Mouse (Mus musculus): ENCODE results near the gene Apba1.

Gene Apba1

DNA sequence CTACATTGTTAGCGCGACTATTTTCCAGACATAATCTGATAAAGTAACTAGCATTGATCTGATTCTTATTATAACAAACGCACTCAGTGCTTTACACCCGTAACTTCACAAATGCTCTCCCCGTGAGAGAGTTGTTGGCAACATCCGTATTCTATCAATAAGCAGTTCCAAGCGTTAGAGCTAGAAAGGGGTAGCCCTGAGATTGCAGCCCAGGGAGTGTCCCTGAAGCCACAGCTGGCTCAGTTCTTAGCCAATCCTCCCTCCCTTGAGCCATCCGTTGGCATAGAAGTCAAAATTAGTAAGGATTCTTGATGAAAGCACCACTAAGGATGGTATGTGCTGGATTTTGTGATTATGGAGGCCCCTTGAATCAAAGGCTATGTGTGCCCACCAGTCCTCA lies 48.7 kb downstream of the Apba1 start:
- DNase-seq: no peak

DNA sequence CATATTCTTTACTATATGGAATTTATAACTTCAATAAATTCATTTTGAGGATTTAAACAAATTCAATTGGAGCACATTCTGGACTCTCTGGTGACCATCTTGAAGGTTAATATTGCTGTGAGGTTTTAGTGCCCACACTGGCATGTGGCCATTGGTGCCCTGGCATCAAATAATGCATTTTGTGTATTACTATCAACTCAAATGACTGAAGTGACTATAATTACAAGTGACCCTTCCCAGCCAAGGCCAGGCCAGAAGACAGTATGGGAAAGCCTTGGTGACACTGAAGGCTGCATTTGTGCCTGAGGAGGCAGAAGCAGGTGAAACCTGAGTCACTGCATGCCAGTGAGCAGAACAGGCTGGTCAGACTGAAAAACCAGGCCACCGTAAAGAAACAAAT lies 50.5 kb downstream of the Apba1 start:
- peak; percentile 24 to 30 for DNase-seq

DNA sequence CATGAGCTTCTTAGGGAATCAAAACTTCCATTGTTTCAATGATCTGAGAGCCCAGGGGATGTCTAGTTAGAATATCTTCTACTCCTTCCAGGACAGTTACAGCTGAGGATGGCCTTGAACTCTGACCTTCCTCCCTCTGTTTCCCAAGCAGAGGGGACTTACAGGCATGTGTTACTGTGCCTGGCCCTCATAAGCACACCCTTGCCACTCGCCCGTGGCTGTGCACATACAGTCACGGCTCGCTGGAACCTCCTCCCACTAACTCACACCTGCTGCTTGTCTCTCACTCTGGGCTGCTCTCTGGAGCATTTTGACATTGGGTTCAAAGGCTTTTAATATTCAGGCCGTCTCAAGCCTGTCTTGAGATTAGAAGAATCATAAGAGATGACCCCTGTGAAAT lies 51.8 kb downstream of the Apba1 start:
- DNase-seq: no peak

DNA sequence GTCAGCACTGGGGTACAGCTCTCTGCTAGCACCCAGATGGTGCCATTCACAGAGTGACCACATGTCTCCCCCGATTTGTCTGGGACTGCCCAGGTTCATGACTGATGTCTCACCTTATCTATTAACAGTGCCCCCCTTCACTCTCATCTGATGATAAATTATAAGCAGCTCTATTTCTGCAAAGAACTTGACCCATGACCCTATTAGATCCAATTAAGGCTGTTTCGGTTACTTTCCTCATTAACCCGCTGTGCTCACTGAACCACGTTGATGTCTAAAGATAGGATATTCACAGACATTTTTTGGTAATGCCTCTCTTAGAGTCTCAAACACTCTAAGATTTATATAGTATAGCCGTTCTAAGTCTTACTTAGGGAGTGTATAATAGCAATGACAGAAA lies 52.3 kb downstream of the Apba1 start:
- DNase-seq: no peak

DNA sequence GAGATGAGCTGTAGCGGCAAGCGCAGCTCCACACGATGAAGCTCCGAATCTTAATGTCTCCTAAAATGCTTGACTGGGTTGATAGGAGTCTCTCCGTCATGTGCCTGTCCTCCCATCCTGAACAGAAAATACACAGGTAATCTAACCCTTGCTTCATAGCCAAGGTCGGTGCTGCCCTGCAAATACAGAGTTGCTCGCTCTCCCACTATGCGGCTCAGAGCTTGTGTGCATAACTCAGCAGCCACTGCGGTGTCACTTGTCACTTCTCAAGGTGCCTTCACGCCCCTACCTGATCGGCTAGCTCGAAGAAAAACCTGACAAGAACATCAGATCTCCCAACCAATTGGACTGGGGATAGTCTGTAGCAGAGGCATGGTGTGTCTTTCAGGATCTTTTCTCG lies 58.1 kb downstream of the Apba1 start:
- no peak for DNase-seq

DNA sequence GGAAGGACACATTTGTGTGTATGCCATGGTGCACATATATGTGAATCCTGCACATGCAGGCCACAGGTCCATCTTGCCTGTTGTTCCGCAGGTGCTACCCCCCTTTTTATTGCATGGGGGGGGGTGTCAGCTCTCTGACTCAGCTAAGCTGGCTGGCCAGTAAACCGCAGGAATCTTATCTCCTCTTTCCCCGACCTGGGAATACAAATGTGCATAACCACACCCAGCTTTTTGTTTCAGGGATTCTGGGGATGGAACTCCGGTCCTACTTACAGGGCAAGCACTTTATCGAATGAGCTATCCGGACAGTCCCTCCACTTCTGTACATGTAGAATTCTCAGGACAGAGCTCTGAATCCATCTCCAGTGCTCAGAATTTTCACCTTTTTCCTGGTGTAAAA lies 58.5 kb downstream of the Apba1 start:
- no peak for DNase-seq

DNA sequence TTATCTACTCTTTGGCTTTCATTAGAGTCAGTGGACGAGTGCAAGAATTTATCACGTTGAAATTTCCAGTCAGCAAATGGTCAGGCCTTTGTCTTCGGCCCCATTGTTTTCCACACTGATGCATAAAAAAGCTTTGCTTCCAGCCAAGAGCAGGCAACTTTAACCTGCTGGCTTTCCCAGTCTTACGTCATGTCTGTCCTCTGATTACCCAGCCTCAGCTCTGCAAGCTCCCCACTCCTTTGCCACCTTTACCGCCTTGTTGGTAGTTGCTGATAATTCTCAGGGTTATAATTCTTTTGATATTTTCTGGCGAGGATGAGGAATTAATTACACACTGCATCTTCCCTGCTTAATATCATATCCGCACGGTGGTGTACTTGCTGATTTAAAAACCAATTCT lies 61.2 kb downstream of the Apba1 start:
- no peak for DNase-seq

DNA sequence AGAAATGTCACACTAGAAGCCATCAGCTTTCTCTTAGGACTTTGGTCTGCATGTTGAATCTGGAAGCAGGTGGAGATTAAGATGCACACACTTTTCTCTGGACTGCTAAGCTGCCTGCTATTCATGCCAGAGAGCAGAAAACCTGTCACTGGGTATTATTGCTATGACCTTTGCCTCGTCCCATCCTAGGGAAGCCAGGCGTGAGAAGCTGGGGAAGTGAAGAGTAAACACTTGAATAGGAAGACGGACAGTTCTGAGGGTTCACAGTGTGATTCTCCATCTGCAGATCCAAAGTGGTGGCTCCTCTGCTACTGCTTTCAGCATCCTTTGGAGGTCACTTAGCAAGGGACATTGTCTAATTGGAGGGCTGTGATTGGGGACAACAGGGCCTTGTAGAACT lies 63.8 kb downstream of the Apba1 start:
- DNase-seq: no peak

DNA sequence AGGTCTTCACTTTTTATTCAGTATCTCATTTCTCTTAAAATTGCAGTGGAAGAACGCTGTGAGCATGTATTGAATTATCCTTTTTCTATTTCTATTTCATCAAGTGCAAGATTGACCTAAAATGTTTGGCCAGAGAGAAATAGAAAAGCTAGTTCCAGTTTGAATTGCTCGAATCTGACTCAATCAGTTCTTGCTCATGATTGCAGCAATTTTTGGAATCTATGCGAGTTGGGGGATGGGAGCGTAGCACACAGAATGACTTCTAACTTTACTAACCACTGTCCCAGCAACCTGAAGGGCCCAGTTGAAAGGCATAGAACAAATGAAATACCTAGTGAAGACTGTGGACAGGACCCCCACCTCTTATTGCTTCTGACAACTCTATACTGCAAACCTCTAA lies 64.8 kb downstream of the Apba1 start:
- no peak for DNase-seq

DNA sequence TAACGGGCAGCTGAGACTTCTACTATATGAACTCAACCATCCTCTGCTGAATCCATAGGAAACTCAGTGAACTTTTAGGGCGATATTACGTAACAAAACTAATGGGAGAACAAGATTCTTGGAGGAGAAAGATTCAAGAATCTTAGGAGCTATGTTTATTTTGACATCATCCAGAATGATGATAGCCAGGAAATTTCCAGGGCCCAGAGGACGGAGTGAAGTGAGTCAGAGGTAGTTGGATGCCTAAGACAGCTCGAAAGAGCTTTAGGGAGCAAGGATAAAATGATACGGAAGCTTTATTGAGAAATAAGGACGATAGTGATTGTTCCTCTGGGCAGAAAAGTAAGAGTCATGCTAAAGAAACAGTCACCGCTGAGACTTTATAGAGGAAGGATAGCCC lies 67.6 kb downstream of the Apba1 start:
- no peak for DNase-seq

DNA sequence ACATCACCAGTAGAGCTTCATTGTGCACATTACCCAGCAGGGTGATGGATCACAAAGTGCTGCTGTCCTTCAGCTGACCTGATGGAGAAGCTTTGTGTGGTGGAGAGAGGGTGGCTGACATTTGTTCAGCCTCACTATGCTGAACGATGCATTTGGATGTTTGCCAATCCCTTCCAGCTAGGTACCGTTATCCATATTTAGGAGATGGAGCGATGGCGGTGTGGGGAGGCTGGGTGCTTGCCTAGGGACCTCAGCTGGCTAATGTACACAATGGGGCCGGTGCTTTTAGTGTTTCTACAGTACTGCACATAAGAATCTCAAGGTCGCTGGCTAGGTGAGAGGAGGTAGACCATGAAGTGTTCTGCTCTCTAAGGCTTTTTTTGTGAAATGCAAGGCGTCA lies 72.1 kb downstream of the Apba1 start:
- no peak for DNase-seq

DNA sequence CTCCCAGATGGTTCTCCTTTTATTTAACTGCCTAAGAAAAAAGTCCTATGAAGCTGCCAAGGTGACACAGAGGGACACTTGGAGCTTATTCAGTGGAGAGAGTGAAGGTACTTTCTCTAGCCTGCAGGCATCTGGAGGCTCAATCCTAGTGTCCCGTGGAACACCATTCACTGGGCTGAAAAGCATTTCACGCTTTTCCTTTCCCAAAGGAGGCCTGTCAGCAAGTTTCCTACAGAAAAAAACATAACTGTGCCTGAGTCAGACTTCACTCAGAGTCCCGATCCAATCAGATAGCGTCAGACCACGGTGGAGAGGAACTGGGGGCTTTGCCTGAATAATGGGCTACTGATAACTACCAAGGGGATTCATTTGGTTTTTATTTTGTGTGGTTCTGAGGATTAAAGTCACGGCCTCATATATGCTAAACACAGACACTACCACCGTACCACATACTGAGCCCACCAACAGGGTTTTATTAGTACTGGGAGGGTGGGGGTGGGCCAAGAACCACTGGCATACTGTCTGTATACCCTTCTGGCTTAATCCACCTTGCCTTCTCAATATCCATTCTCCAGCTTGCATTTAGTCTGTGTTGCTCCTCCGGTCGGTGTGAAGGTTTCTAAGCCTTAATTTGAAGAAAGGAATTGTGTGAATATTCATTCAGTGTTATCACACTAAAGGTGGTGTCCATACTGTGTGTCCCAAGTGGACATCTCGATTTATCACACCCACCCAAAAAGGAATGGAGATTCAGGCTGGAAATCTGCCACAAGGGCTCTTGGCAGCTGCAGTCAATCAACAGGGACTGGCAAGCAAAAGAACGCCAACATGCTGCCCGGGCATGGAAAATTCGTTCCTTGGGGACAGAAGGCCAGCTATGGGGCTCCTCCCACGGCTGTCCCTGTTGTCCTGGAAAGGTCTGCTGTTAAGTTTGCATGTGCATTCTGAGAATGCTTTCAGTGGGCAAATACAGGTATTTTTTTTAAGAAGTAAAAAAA lies 75.3 kb downstream of the Apba1 start:
- DNase-seq: peak; percentile 77 to 79

DNA sequence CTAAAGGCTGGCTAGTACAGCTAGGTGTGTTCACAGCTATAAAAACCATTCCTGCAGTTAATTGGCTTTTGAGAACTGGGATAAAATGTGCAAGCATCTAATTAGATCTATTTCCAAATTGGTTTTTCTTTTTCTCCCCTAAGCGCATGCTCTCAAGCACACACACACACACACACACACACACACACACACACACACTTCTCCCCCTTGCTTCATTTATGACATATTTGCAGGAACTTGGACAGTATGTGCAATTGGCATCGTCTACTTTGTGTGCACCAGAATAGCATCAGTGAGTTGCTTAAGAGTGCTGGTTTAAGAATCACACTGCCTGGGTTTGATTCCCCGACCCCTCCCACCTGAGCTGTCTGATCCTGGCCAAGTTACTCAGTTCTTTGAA lies 76.0 kb downstream of the Apba1 start:
- no peak for DNase-seq

DNA sequence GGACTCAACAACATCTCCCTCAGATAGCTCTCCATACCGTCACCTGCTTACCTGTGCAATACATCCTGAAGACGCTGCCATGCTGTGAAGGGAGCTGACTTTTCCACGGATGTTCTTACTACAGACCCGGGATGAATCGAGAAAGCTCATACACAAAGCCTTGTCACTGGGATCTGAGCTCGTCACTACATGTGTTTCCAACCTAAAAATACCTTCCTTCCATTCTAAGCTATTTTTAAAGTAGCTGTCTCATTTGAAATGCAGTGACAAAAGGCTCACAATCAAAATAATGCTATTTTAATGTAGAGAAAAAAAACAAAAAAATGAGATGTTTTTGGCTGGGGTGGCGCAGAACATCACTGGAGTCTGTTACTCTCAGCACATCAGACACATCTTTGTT lies 97.1 kb downstream of the Apba1 start:
- DNase-seq: no peak

DNA sequence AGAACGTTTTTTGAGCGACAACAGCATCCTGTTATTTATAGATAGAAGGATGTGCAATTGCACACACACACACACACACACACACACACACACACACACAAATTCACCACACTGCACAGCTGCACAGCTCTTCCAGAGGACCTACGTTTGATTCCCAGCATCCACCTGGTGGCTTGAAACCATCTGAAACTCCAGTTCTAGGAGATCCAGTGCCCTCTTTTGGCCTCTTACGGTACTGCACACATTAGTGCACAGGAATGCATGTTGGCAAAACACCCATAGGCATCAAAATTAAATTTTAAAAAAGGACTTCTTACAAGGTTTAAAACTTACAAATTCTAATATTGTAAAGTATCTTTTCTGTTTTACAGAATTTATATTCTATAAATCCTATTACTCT lies 99.4 kb downstream of the Apba1 start:
- no peak for DNase-seq

DNA sequence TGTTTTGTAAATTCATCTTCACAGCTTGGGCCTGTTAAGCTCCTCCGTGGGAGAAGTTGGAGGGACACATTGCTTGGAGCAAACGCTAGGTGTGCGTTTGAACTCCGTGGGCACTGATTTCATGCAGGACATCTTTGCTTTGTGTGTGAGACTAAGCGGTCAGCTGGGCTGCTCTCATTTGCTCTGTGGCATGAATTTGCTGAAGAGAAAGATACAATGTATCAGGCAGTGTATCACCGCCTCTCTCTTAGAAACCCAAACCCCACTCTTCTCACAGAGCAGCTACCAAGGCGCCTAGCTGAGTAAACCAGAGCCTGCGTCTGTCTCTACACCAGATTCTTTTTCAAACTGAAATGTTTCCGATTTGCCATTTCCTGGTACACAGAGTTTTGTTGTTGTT lies 100.1 kb downstream of the Apba1 start:
- DNase-seq: no peak

DNA sequence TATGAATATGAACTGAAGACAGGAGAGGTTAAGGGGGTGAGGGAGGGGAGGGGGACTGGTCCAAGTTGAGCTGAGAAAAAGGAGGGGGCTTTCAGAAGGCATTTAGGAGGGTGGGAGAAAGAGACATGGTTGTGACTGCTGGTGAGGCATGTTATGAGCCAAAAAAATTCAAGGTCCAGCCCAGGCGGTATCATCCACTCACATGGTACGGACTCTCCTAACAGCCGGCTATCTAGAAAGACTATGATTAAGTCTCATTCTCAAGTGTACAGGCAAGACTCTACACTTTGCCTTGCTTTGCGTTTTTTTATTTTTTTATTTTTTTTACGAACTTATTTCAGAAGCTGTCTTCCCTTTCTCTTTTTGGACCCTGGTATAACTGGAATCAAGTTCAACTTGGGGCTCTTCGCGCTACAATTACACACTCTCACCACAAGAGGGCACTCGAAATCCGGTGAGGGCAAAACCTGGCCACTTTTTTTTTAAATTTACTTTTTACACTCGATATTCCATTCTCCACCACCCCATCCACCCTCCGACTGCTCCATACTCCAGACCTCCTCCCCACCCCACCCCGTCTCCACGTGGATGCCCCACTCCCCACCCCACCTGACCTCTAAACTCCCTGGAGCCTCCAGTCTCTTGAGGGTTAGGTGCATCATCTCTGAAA lies 101.6 kb downstream of the Apba1 start:
- peak; percentile 43 to 59 for DNase-seq

DNA sequence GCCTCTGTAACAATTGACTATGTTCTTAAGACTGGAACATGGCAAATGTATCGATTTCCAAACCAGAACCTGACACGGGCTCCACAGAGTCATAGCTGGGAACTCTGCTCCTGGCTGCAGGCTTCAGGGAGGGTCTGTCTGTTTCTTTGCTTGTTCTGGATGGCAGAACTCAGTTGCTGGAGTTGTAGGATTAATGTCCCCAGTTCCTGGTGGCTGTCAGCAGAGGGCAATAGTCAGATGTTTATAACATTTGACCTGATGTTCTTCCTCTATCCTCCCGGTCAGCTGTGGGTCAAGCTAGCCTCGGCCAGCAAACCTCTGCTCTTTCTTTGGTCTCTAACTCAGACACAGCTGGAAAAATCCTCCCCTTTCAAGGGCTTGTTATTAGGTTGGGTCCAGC lies 104.0 kb downstream of the Apba1 start:
- DNase-seq: no peak

DNA sequence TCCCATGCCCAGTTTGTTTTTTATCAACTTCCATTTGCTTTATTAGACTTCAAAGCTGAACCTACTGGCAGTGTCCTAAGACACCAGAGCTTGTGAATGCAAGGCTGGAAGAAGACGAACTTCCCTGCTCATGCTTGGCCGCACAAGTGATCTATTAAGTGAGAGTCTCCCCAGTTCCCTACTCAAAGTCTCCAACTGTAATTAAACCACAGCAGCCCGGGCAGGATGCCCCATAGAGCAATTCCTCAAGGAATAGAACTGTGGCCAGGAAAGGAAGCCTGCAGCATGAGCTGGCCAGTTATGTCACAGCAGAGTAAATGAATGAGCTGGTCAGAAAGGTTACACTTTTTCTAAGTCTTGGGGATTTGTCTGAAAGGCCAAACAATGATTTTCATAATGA lies 105.3 kb downstream of the Apba1 start:
- no peak for DNase-seq

DNA sequence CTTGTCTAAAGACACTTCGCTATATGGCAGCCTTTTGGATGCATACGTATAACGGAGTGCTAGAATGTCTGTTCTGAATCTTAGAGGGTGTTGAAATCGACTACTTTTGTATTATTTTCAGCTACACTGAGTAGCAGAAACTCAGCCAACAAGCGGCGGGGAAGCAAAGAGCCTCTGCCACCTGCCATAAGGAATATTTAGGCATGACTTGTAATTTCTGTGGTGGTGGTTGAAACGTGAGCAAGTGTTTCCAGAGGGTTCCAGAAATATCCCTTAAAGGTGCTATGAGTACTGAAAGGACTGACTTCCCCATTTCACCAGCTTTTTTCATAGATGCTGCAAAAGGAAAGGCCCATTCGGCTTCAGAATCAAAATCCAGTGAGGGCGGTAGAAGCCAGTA lies 107.4 kb downstream of the Apba1 start:
- peak; percentile 61 to 74 for DNase-seq

DNA sequence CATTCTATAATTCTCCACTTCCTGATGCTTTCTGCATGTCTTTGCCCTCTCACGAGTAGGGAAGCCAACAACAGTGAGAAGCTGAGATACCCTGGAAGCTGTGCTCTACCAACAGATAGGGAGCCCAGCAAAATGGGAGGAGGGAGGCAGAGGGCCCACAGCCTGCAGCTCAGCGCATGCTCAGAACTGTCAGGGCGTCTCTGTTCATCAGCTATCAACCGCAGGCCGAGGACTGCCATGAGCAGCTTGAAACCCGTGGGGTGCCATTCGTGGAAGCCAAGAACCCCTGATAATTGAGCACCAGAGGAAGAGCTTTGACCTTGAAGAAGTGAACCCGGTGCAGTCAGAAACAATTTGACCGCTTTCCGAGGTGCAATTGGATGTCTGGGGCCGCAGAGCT lies 108.4 kb downstream of the Apba1 start:
- peak; percentile 87 to 88 for DNase-seq

DNA sequence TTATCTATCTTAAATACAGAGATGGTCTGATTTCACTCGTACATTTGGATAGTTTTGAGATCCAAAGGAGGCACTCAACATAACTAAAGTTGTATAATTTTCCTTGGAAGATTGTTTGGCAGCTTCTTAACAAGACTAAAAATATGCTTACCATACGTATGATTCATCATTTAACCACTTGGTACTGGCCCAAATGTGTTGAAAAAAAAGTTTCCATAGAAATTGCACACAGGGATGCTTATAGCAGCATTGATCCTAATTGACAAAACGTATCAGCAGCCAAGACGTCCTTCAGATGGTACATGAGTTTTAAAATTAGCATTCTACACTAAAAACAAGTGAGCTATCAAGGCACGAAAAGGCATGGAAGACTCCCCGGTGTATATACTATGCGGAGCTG lies 108.9 kb downstream of the Apba1 start:
- DNase-seq: no peak

DNA sequence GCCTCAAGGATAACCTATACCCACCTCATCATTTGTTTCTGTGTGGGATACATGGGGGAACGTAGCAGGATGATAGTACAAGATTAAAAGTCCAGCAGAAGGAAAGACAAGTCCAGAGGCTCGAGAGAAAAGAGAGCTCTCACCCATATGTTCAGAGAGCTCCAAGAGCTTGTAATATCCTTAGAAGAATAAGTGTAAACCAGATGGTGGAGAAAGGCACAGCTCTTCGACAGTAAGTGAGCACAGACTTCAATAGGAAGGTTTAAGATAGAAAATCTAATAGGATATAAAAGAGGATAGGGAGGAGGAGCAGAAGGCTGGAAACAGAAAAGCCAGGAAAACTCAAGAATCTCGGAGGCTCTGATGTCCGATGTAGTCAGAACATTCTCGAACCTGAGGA lies 115.8 kb downstream of the Apba1 start:
- no peak for DNase-seq

DNA sequence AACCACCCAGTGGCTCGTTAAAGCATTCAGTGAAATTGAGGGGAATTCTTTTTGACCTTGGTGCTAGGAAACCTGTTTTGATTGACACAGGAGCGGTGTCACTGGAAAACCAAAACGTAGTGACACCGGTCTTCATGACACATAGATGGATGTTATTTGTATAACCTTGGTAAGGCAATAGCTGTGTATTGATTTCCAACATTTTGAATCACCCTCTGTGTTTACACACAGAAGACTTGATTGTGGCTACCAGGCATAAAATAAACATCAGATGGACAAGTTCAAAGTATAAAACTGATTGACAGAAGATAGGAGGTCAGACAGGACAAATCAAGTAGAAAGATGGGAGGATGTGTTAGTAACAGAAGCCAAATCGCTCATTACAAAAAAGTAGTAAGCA lies 117.1 kb downstream of the Apba1 start:
- DNase-seq: no peak

Measured in cerebellum, postnatal 36 days (tissue).